Mouse (Mus musculus): ENCODE measurements around the gene Ccnd2. TPM values are rescaled to one million over a fixed set of nuclear protein-coding genes. Genes with fewer than 3 reads are reported as not detected.
A peak's percentile ranks its signal among the peaks of the same experiment; 100 is the strongest.

Gene Ccnd2
- total RNA-seq, 2 experiments from 2014 or later, result 190 to 200 TPM

DNA sequence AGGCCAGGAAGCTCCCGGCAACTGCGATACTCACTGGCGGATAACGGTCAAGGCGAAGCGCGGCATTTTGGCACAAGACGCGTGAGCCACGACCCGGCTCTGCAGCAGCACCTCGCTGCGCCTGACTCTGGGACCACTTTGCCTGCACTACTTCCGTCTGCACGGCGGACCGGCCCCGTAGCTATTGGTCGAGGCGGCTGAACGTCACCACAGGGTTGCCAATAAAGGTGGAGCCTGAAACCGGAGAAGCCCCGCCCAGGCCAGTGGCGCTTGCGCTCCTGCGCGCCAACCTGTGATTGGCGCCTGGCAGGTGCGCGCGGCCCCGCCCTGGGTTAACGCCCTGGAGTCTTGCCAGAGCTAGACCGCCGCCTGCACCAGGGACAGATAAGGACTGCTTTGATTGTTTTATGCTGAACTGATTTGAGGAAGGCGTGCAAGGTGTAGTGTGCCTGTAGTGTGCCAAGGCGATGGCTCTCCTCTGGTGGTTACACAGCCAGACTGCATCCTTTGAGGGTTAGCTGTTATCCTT is 42.5 kb downstream of the Ccnd2 start, which contains the start of gene Tigar:
Gene Tigar (minus strand): TSS at position 156 of the 529 bp plus-strand sequence.
- DNase-seq (ENCODE audit: low spot score in 2 of 2), result peak; percentile 92 to 94

DNA sequence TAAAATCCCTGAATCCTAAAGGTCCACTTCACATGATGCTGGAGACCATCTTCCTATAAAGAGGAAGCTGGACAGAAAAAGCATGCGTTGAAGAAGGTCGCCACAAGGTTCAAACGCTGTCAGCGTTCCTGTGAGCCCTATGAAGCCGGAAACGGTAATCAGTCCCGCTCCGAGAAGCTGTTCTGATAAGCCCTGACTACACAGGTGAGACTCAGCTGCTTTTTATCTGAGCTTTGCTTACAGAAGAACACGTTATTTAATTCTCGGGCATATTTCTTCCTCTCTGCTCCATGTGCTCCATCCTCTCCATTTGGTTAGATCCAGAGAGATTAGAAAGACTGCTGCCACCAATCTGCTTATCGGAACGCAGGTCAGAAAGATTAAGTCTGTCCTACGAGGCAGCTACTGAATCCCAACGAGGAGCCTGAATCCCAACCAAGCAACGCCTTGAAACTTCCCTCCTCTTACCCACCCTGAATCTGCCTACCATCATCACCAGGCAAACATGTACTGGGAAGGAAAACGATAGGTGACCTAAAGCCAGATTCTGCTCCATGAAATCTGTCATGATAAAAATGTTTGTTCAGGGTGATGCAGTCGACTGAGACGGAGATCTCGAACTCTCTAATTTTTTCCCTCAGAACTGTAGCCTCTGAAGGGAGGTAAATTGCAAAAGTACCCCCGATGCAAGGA is 43.5 kb downstream of the Ccnd2 start:
- no peak for DNase-seq (ENCODE audit: low spot score in 2 of 2)

DNA sequence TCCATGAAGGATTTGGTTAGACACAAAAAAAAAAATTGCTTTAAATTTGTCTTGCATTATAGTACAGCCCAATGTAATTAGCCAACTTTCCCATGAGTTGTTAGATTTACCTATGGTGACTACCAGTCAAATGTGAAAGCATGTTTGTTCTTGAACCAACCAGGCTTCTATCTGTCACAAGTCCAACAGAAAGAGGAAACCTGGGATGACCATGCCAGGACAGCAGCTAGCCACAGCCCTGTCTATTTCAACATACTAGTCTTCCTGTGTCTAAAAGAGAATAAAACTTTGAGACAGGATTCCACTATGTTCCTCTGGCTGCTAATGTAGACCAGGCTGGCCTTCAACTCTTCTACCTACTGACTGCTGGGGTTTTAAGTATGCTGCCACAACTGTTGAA is 44.6 kb downstream of the Ccnd2 start:
- no peak for DNase-seq (ENCODE audit: low spot score in 2 of 2)

DNA sequence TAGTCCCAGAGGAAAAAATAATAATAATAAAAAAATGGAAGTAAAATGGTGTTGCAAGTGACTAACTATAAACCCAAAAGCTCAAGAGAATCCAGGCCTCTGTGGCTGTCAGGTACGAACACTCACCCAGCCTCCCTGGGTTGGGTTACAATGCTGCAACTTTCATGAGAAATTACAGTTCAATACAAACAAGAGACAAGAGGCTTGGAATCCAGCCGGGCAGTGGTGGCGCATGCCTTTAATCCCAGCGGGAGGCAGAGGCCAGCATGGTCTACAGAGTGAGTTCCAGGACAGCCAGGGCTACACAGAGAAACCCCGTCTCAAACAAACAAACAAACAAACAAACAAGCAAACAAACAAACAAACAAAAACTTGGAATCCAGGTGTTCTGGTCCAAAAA is 45.3 kb downstream of the Ccnd2 start:
- no peak for DNase-seq (ENCODE audit: low spot score in 2 of 2)

DNA sequence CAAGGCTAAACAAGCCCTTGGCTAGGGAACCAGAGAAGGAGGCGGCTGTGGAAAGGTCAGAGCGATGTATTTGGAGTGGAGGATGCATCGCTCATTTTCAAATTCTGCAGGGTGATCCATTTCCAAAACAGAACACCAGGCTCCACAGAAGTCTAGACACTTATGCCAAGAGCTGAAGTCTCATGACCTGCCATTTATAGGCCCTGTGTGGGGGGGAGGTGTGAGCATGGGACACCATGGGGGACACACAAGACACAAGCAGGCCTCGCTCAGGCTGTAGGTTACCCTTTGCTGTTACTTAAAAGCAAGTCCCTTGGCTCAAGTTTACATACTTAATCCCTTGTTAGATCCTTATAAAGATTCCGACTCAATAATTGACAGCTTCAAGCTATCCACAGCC is 45.8 kb downstream of the Ccnd2 start:
- no peak for DNase-seq (ENCODE audit: low spot score in 2 of 2)

DNA sequence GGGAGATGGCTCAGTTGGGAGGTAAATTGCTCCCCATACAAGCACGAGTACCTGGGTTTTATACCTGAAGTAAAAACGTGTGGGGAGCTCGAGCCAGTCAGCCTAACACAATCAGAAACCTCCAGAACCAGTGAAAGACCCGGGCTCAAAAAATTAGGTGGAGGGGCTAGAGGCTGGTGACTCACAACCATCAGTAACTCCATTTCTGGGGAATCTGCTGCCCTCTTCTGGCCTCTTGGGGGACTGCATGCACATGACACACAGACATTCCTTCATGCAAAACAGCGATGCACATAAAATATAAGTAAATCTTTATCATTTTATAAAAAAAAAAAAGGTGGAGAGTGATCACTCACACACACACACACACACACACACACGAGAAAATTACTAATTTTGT is 46.9 kb downstream of the Ccnd2 start:
- peak; percentile 67 to 70 for DNase-seq (ENCODE audit: low spot score in 2 of 2)

DNA sequence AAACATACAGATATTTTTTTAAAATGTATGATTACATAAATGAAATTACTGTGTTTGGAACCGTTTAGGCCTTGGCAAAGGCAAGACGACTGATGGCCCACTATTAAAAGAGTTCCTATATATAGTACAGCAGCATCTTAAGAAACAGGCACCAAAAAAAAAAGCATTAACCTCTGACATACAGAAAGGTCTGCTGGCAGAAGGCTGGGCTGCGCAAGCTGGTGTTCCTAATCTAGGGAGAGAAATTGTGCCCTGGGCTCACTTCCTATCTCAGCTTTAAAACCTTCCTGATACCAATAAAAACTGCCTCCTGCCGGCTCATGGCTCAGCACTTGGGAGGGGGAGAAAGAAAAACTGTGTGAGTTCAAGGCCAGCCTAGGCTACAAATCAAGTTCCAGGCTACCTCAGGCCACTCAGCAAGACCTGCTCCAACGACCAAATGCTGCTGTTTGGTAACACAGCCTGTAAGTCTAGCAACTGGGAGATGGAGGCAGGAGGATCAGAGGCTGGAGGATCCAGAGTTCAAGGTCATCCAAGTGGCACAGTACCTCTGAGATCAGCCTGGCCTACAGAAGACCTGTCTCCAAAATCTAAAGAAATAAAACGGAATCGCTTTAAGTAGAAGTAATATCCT is 47.5 kb downstream of the Ccnd2 start:
- no peak for DNase-seq (ENCODE audit: low spot score in 2 of 2)

DNA sequence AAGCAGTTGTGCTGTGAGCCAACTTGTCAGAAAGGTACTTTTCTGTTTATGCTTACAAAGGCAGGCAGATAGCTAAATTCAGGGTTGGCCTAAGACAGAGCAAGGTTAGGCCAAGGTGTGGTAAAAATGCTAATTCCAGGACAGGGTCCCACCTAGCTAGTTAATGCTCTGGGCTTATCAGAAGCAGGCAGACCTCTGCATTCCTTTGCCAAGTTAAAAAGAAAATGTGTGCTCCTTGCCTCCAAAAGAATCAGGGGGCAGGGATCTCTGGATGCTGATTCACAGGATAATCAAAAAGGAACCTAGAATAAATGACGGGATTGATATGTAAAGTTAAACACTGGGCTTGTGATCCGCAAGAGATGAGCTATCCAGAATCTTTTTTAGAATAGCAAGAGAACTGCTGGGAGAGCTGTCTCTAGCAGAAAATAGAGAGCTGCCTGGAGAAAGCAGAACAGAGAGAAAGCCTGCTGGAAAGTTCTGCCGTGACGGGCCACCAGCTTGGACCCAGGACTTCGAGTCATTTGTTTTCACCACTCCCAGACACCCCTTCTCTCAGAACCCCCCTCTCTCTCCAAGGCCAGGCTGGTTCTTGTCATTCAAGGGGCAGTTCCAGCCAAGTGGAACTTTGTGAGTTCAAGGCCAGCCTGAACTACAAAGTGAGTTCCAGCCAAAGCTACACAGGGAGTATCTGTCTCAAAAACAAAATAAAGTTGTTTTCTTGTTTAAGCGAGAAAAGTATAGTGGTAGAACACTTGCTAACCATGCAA is 48.3 kb downstream of the Ccnd2 start:
- no peak for DNase-seq (ENCODE audit: low spot score in 2 of 2)

DNA sequence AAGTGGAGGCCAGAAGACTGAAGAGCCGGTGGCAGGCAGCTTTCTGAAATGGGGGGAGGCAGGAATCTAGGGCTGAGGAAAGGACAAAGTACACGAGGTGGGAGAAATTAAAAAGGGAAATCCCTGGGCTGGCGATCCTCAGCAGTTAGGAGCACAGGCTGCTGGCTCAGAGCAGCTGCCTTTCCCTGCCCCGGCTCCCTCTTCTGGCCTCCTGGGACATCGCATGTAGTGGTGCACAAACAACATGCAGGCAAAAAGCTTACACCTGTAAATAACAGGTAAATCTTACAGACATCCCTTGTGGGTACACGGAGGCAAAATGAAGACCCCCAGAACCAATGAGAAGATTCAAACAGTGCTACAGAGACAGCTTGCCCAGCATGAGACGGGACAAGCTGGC is 57.4 kb downstream of the Ccnd2 start:
- peak in 1 of 2 experiments; percentile 40 for DNase-seq (ENCODE audit: low spot score in 2 of 2)

DNA sequence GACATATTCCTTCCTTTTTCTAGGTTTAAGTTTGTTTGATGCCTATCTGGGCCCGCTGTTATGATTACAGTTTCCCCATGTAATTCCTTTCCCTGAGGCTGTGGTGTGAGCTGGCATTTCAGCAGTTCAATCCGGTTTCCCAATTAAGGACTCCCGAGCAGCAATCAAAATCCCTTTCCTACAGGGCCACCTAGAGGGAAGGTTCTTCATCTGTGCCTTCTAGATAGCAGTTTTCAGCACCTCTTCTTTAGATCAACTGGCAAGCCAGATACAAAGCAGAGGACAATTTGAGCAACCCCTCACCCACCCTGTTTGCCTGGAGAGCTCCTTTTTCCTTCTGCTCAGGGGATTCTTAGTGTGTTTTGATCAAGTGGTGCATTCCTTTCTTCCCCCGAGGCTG is 65.3 kb downstream of the Ccnd2 start:
- DNase-seq (ENCODE audit: low spot score in 2 of 2), result peak; percentile 44 to 64

DNA sequence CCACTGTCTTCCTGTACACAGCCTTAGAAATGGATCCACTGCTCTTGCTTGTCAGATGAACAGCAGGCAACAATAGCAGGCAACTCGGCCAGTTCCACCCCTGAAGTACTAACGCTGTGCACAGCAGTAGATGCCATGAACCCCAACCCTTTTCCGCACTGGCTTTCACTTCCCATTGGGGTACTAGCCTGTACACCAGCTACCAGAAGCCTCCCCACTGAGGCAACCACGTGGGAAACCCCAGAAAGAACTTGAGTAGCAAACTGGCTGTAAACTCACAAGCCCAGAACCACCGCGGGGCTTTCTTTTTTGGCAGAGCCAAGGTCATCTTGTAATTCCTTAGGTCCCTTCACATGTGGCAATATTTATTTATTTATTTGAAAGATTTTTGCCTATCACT is 70.2 kb downstream of the Ccnd2 start:
- no peak for DNase-seq (ENCODE audit: low spot score in 2 of 2)

DNA sequence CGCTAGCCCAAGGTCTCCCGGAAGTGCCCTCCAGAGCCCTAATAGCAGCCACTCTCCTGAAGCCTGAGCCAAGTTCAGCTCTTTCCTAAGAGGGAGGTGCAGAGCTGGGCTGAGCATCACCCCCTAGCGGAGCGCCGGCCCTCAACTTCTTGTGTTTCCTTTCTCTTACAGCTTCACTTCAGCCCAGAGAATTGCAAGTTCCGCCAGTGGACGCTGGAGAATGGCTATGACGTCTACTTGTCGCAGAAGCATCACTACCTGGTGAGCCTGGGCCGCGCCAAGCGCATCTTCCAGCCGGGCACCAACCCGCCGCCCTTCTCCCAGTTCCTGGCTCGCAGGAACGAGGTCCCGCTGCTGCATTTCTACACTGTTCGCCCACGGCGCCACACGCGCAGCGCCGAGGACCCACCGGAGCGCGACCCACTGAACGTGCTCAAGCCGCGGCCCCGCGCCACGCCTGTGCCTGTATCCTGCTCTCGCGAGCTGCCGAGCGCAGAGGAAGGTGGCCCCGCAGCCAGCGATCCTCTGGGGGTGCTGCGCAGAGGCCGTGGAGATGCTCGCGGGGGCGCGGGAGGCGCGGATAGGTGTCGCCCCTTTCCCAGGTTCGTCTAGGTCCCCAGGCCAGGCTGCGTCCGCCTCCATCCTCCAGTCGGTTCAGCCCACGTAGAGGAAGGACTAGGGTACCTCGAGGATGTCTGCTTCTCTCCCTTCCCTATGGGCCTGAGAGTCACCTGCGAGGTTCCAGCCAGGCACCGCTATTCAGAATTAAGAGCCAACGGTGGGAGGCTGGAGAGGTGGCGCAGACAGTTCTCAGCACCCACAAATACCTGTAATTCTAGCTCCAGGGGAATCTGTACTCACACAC is 71.9 kb downstream of the Ccnd2 start:
- DNase-seq (ENCODE audit: low spot score in 2 of 2), result peak; percentile 68 to 73

Other genes starting within 250 kb of the Ccnd2 start
- gene Dyrk4, start 230.4 kb downstream of the Ccnd2 start, total RNA-seq (2021), result under 1 TPM; 0.13 to 0.32 TPM
- 1 to 10 TPM; 5.4 to 5.8 TPM for gene Rad51ap1, start 212.6 kb downstream of the Ccnd2 start, total RNA-seq (2021)
- gene D6Wsu163e, start 212.2 kb downstream of the Ccnd2 start, total RNA-seq (2021), result 10 to 100 TPM; 32.4 to 35.0 TPM
- not detected for gene Fgf6, start 136.6 kb downstream of the Ccnd2 start, total RNA-seq (2021)
- gene Fgf23, start 79.3 kb downstream of the Ccnd2 start, total RNA-seq (2021), result under 1 TPM; 0.25 to 0.85 TPM
- gene Tigar, start 42.6 kb downstream of the Ccnd2 start, total RNA-seq (2021), result 10 to 100 TPM; 29.3 to 30.3 TPM

Data from layer of hippocampus, postnatal 10 days (tissue).